Mouse (Mus musculus) heart, embryonic 12.5 days (tissue): ENCODE measurements around the gene Ano9. TPM values are rescaled to one million over a fixed set of nuclear protein-coding genes. Genes with fewer than 3 reads are reported as not detected.

Experiments
- ATAC-seq: fragments of 200-750 bp; cut with Nextera tagmentation; 2 replicates; pipeline ENCODE4 v1.8.0; 2017; ENCODE audit warnings: moderate TSS enrichment, moderate library complexity; ENCODE audit not compliant: insufficient number of reproducible peaks, low FRiP score
- H3K27ac ChIP-seq: fragments of 300-500 bp; sonication (generic); 2 replicates; pipeline ENCODE4 v1.5.1; 2016; ENCODE audit warnings: mild to moderate bottlenecking, moderate library complexity; ENCODE audit not compliant: poor library complexity, severe bottlenecking
- H3K27me3 ChIP-seq: fragments of 300-500 bp; sonication (generic); replicated peaks from 2 replicates; pipeline ENCODE4 v1.6.1; 2016; ENCODE audit warnings: mild to moderate bottlenecking, moderate library complexity
- H3K36me3 ChIP-seq: fragments of 300-500 bp; sonication (generic); 2 replicates; pipeline ENCODE4 v1.6.1; 2016; ENCODE audit warnings: mild to moderate bottlenecking, moderate library complexity
- H3K4me1 ChIP-seq: fragments of 300-500 bp; sonication (generic); replicated peaks from 2 replicates; pipeline ENCODE4 v1.6.1; 2016; ENCODE audit warnings: mild to moderate bottlenecking
- H3K4me2 ChIP-seq: fragments of 300-500 bp; sonication (generic); 2 replicates; pipeline ENCODE4 v1.6.1; 2016; ENCODE audit warnings: mild to moderate bottlenecking, moderate library complexity
- H3K4me3 ChIP-seq: fragments of 300-500 bp; sonication (generic); 2 replicates; pipeline ENCODE4 v1.5.1; 2016; ENCODE audit warnings: mild to moderate bottlenecking
- H3K9ac ChIP-seq: fragments of 300-500 bp; sonication (generic); 2 replicates; pipeline ENCODE4 v1.6.1; 2016; ENCODE audit warnings: mild to moderate bottlenecking, moderate library complexity
- H3K9me3 ChIP-seq: fragments of 300-500 bp; sonication (generic); replicated peaks from 2 replicates; pipeline ENCODE4 v1.6.1; 2016; ENCODE audit warnings: mild to moderate bottlenecking, moderate library complexity
- WGBS: fragments of 180-500 bp; shearing (Covaris S2); methylation state at CpG from one replicate; pipeline ENCODE4 v1.1.7; 2016; 5-methylcytosine and 5-hydroxymethylcytosine counted together
- polyA plus RNA-seq: library from polyadenylated mRNA; unstranded; fragments of >200 nt; fragmentation: Nextera tagmentation; extraction: Ambion mirVana; gene quantifications from 2 replicates; pipeline ENCODE4 v1.2.1, GENCODE M21; 2016

Ano9 gene
- polyA plus RNA-seq, 1 experiment from 2014 or later: 0.09 TPM

GRCm38 (mm10) chr7:141063353-141063752 lies 54.3 kb downstream of the Ano9 start:
- 81% methylated on average over 3 of the region's 3 CpGs for WGBS
- Histone ChIP-seq H3K4me3 (no peak overlapping the region), H3K9ac (no peak overlapping the region), H3K9me3 (no peaks in the 10 kb centered on the region), H3K27me3 (peaks cover 95% of the 10 kb centered on the region), H3K36me3 (no peaks in the 10 kb centered on the region), H3K4me2 (no peak overlapping the region), H3K4me1 (0 out of 2 replicates have a peak, but pooled peaks cover 8% of the 10 kb centered on the region), H3K27ac (no peak overlapping the region)
- no peak for ATAC-seq

DNA sequence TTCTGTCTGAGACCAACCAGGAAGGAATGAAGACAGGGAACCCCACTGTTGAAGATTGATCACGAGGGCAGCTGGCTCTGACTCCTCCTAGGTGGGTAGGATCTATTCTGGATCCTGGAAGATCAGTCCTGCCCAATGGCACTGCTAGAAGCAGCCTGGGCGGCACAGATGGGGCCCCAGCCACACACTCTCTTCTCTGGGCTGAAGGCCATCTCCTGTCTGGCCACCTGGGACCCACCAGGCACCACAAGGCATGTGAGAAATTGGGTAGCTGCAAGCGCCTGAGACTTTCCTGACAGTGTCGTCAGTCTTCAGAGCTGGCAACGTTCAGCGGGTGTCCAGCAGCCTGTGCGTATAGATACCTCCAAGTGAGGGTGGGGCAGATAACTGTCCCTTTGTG lies 55.1 kb downstream of the Ano9 start:
- Histone ChIP-seq H3K4me3 (no peak overlapping the region), H3K27ac (no peak overlapping the region), H3K36me3 (no peaks in the 10 kb centered on the region), H3K9ac (no peak overlapping the region), H3K4me1 (0 out of 2 replicates have a peak, but pooled peaks cover 8% of the 10 kb centered on the region), H3K9me3 (no peaks in the 10 kb centered on the region), H3K4me2 (no peak overlapping the region), H3K27me3 (peaks cover 95% of the 10 kb centered on the region)
- ATAC-seq: no peak
- WGBS: 71% methylated on average over 7 of the region's 7 CpGs

GRCm38 (mm10) chr7:141061269-141061692 lies 56.3 kb downstream of the Ano9 start:
- H3K4me1 ChIP-seq: 0 out of 2 replicates have a peak, but pooled peaks cover 8% of the 10 kb centered on the region
- H3K36me3 ChIP-seq: no peaks in the 10 kb centered on the region
- H3K4me3 ChIP-seq: peak overlapping the region; percentile 59
- no peak overlapping the region for H3K27ac ChIP-seq
- peak overlapping the region; percentile 55 for H3K9ac ChIP-seq
- H3K27me3 ChIP-seq: peaks cover 91% of the 10 kb centered on the region
- H3K9me3 ChIP-seq: no peaks in the 10 kb centered on the region
- WGBS: 1% methylated on average over 37 of the region's 37 CpGs
- peak; percentile 30; the same call in 1 of the 2 replicates for ATAC-seq
- H3K4me2 ChIP-seq: peak overlapping the region; percentile 88

DNA sequence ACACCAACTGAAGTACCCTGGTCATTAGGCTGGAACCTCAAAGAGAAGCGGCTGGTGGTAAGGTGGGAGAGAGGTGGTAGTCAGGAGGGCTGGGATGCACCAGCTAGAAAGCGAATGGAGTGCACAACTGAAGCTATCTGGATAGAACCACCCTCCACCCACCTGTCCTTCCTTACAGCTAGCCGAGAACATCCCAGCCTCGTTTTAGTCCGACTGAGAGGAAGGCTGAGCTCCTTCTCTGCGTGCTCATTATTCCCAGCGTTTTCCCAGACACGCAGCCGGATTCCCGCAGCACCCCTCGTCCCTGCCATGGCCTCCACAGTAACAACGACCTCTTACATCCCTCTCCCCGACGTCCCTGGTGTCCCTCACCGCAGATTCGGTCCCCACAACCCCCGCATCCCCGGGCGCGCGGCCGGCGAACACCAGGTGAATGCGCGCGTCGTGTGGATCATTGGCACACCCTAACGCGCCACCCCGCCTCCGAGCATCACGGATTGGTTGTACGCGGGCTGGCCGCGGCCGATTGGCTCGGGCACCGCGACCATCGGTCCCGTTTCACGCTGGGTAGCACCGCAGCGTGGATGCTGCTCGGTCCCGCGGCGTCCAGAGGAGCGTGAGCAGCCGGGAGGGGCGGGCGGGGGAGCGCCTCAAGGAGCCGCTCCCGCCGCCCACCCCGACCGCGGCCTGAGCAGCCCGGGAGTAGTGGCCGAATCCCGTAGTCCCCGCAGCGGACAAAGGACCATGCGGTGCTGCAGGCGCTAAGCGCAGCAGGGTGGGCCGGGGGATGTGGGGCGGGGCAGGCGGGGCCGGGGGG lies 57.0 kb downstream of the Ano9 start, which contains the start of gene B4galnt4:
Gene B4galnt4 (plus strand): TSS at position 679 of the 817 bp plus-strand sequence.
- Histone ChIP-seq H3K4me1 (0 out of 2 replicates have a peak, but pooled peaks cover 8% of the 10 kb centered on the region), H3K9me3 (no peaks in the 10 kb centered on the region), H3K4me2 (peak within 1 kb of the TSS; percentile 88), H3K4me3 (peak within 1 kb of the TSS; percentile 59), H3K9ac (peak within 1 kb of the TSS; percentile 55), H3K27me3 (peaks cover 90% of the 10 kb centered on the region), H3K27ac (no peak within 1 kb of the TSS), H3K36me3 (no peaks in the 10 kb centered on the region)
- WGBS: under 1% methylated on average over 64 of the region's 72 CpGs
- peak; percentile 67 for ATAC-seq

DNA sequence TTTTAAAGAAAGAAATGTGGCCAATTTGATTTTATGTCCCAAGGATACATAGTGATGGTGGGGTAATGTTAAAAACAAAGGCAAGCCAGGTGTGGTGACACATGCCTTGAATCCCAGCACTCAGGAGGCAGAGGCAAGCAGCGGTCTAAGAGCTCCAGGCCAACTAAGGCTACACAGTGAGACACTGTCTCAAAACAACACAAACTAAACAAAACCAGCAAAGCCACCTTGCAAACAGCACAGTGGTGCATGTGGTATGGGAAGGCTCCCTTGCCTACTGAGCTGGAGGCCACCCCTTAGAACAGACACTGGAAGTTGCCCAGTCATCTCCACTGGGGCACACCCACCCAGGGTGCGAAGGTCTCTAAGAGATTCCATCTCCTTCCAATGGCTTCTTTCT lies 57.7 kb downstream of the Ano9 start:
- Histone ChIP-seq H3K27ac (no peak overlapping the region), H3K9me3 (no peaks in the 10 kb centered on the region), H3K36me3 (no peaks in the 10 kb centered on the region), H3K27me3 (peaks cover 88% of the 10 kb centered on the region), H3K9ac (no peak overlapping the region), H3K4me1 (0 out of 2 replicates have a peak, but pooled peaks cover 8% of the 10 kb centered on the region), H3K4me3 (peak overlapping the region; percentile 59; the same call in 1 of the 2 replicates), H3K4me2 (peak overlapping the region; percentile 88)
- no peak for ATAC-seq
- 67% methylated on average over 2 of the region's 2 CpGs for WGBS

DNA sequence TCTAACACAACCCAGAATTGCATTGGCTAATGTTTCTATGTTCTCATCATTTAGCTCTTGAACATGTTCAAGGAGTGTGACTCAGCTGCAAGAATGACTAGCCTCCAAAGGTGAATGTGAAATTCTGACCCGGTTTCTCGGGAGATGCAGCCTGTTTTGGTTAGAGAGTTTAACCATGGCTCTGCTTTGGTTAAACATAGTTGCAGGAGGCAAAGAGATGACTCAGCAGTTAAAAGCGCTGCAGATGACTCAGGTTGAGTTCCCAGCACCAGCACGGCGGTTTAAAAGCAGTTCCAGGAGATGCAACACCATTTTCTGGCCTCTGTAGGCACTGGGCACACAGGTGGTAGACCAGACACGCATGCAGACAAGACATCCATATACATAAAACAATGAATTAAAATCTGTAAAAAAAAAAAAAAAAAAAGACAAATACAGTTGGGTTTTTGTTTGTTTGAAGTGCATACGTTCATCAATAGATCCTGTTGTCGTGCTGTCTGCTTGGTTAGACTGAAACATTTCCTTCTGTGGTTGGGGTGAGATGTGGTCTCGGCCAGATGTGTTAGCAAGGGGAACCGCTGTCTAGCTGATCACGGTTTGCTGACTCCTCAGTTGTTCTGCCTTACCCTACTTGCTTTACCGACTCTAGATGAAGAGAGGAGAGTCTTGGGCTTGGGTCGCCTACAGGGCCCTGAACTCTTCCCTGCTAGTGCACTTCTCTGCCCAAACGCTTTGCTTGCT lies 58.8 kb downstream of the Ano9 start:
- Histone ChIP-seq H3K4me1 (0 out of 2 replicates have a peak, but pooled peaks cover 8% of the 10 kb centered on the region), H3K9me3 (no peaks in the 10 kb centered on the region), H3K4me2 (no peak overlapping the region), H3K27me3 (peaks cover 85% of the 10 kb centered on the region), H3K36me3 (no peaks in the 10 kb centered on the region), H3K9ac (no peak overlapping the region), H3K27ac (no peak overlapping the region), H3K4me3 (no peak overlapping the region)
- no peak for ATAC-seq
- 80% methylated on average over 14 of the region's 14 CpGs for WGBS

DNA sequence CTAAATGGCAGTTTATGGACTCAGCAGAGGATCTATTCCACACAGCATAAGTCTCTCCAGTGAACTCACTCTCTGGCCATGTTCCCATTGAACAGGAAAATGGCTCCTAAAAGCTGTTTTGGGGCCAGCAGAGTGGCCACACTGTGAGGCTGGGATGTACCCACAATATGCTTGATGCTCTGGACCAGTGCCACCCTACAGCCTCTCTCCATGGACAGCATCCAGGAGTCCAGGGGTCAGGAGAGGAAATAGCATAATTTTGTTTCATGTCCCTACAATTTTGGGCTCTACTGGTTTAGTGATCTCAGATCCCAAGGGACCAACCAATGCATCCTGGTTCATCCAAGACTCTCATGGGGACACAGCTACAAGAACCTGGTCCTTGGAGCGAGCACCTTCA lies 60.1 kb downstream of the Ano9 start:
- no peak for ATAC-seq

DNA sequence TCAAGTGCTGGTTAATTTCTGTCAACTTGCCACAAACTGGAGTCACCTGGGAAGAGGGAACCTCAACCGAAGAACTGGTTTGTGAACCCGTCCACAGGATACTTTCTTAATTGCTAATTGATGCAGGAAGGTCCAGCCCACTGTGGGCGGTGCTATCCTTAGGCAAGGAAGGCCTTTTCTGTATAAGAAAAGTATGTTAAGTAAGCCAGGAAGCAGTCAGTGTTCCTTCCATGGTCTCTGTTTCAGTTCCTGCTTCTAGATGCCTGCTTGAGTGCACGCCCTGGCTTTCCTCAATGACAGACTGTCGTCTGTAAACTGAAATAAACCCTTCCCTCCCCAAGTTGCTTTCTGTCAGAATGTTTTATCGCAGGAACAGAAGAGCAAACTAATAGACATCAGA lies 60.6 kb downstream of the Ano9 start:
- no peak for ATAC-seq
- H3K36me3 ChIP-seq: no peaks in the 10 kb centered on the region
- WGBS: 82% methylated on average over 6 of the region's 6 CpGs
- H3K4me3 ChIP-seq: no peak overlapping the region
- H3K4me2 ChIP-seq: no peak overlapping the region
- H3K27me3 ChIP-seq: peaks cover 70% of the 10 kb centered on the region
- 0 out of 2 replicates have a peak, but pooled peaks cover 8% of the 10 kb centered on the region for H3K4me1 ChIP-seq
- no peaks in the 10 kb centered on the region for H3K9me3 ChIP-seq
- no peak overlapping the region for H3K9ac ChIP-seq
- no peak overlapping the region for H3K27ac ChIP-seq

More for the DNA sequence above, 60.1 kb downstream of the Ano9 start:
- Histone ChIP-seq H3K4me3 (no peak overlapping the region), H3K36me3 (no peaks in the 10 kb centered on the region), H3K4me2 (no peak overlapping the region), H3K9me3 (no peaks in the 10 kb centered on the region), H3K4me1 (0 out of 2 replicates have a peak, but pooled peaks cover 8% of the 10 kb centered on the region), H3K27ac (no peak overlapping the region), H3K27me3 (peaks cover 75% of the 10 kb centered on the region), H3K9ac (no peak overlapping the region)
- 69% methylated on average over 1 of the region's 1 CpGs for WGBS

- no peak overlapping the region for H3K4me2 ChIP-seq
- 0 out of 2 replicates have a peak, but pooled peaks cover 3% of the 10 kb centered on the region for H3K4me1 ChIP-seq
- H3K36me3 ChIP-seq: no peaks in the 10 kb centered on the region
- no peak overlapping the region for H3K4me3 ChIP-seq
- no peaks in the 10 kb centered on the region for H3K9me3 ChIP-seq
- no peak for ATAC-seq
- H3K9ac ChIP-seq: no peak overlapping the region
- WGBS: 74% methylated on average over 4 of the region's 4 CpGs
- H3K27me3 ChIP-seq: peaks cover 62% of the 10 kb centered on the region
- no peak overlapping the region for H3K27ac ChIP-seq
These were observed 61.8 kb downstream of the Ano9 start for GRCm38 (mm10) chr7:141055785-141056184.

GRCm38 (mm10) chr7:141052421-141052820 lies 65.2 kb downstream of the Ano9 start:
- 81% methylated on average over 2 of the region's 2 CpGs for WGBS

GRCm38 (mm10) chr7:141052016-141052415 lies 65.6 kb downstream of the Ano9 start:
- Histone ChIP-seq H3K4me3 (no peak overlapping the region), H3K9ac (no peak overlapping the region), H3K36me3 (no peaks in the 10 kb centered on the region), H3K4me1 (peaks cover 16% of the 10 kb centered on the region), H3K27me3 (peaks cover 28% of the 10 kb centered on the region; the same call in 1 of the 2 replicates), H3K4me2 (no peak overlapping the region), H3K27ac (no peak overlapping the region), H3K9me3 (no peaks in the 10 kb centered on the region; the same call in 1 of the 2 replicates)
- WGBS: 86% methylated on average over 4 of the region's 4 CpGs
- no peak for ATAC-seq

More at GRCm38 (mm10) chr7:141052421-141052820, 65.2 kb downstream of the Ano9 start:
- H3K27ac ChIP-seq: no peak overlapping the region
- ATAC-seq: no peak
- no peaks in the 10 kb centered on the region; the same call in 1 of the 2 replicates for H3K9me3 ChIP-seq
- peaks cover 12% of the 10 kb centered on the region for H3K4me1 ChIP-seq
- no peaks in the 10 kb centered on the region for H3K36me3 ChIP-seq
- H3K4me3 ChIP-seq: no peak overlapping the region
- H3K27me3 ChIP-seq: peaks cover 30% of the 10 kb centered on the region; the same call in 1 of the 2 replicates
- H3K9ac ChIP-seq: no peak overlapping the region
- H3K4me2 ChIP-seq: no peak overlapping the region
